Mouse (Mus musculus) cerebellum, adult 8-10 months (tissue): ENCODE results near the gene Slc5a12.

Source experiments
- DNase-seq: peaks from one replicate; pipeline ENCODE4 v3.0.0; 2022

Slc5a12 gene

DNA sequence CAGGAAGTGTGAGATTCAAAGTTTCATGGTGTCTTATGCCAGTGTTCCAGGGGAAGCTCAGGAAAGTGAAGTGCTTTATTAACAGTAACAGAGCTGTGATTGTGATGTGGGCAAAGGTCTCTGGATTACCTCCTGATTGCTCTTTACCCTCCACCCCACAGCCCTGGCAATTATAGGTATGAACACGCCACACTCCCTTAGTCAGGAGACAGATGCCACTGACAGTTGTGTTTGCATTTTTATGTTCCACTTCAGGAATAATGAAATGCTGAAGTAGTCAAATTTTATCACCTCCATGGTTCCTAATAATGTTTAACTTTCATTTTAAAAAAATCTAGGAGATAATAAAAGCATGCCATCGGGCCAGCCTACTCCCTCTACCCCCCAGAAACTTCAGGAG lies at the start of gene Slc5a12:
Gene Slc5a12, plus strand, starts transcription at position 367 of the 400 bp plus-strand sequence.
- no peak for DNase-seq

DNA sequence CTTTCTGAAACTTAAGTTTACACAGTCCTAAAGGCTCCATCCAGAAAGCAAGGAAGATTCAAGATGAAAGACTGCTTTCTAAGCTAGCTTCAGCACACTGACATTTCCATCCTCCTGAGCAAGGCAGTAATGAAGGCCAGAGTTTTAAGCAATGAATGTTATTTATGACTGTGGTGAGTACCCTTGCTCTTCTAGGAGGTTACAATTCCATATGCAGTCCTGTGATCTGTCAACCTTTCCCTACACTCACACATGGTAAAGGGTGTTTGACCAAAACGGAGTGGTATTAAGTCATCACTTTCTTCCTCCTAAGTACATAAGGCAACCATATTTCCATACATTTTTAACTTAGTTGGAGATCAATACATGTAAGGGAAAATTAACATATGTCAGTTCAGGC lies 41.0 kb upstream of the Slc5a12 start:
- DNase-seq: no peak

DNA sequence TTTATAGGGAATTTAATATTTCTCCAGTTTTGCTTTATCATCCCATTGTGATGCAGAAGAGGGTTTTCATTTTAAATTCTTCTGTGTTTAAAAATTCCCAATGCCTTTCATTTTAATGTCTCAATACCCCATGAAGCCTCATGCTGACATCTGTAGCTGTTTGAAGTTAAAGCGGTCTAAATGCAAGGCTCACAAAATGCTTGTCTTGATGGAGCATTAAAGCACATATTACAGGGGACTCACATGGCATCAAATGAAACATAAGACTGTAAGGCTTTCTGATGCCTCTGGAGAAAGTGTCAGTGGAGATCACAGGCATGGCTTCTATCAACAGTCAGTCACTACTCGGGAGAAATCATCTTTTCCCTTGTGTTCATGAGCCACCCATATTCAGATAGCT lies 34.5 kb upstream of the Slc5a12 start:
- no peak for DNase-seq

DNA sequence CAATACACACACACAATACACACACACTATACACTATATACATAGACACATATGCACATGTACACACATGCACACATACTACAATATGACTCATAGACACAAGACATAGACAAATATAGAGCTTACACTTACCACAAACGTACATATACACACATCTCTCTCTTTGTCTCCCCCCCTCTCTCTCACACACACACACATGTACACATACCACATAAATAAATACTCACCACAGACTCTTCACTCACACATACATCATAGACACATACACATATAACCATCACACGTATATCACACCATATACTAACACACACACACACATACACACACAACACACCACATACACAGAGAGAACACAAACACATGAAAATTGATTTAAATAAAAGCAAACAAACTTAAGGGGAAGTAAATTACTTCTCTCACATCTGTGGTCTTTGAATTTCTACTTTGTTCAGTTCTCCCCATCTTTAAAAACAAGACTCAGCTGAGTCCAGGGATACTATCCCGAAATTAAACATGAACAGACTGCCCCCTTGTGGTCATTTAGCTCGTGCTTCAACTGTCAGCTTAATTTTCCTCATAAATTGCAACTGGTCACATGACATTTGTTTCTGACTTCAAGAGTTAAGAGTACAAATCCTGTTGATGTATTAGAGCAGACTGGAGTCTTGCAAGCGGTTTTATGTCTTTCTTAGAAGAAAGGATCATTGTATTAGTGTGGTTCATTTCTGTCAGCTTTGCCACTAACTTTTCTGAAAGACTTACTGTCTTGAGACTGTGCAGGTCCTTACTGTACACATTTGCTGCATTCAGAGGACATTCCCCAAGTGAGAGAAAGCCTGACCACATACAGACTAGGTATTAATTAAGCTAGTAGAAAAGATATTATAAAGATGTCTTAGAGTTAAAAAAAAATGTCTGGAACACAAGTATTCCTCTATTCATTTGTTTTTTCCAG lies 32.1 kb upstream of the Slc5a12 start:
- peak; percentile 26 for DNase-seq

DNA sequence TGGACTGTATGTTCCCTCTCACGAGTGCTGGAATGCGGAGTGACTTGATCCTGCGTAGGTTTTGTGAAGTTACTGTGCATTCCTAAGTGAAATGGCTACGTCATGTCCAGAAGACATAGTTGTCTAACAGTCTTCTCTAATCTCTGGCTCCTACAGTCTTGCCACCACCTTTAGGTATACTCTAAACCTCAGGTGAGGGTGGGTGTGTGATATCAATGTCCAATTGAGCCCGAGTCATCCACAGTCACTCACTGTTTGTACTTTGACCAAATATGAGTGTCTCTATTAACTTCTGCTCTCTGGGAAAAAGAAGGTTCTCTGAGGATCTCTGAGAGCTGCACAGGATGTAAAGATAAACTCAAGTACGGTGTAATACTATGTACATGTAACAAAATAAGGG lies 10.4 kb upstream of the Slc5a12 start:
- no peak for DNase-seq

DNA sequence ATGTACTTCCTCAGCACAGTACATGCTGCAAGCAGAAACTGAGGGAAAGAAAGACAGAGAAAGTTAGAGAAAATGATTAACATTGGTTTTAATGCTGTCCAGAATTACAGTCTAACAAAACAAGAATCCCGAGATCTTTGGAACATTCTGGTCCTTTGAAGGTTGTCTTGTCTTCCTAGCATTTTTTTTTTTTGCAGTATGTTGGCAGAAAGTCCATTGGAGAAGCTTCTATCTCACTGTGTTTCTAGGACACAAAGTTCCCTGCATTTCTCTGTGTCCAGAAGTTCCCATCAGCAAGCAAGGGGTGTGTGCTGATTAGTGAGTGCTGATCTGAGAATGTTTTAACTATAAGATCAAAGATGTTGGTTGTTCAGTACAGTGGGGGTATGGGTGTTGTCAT lies 7.1 kb upstream of the Slc5a12 start:
- DNase-seq: no peak

DNA sequence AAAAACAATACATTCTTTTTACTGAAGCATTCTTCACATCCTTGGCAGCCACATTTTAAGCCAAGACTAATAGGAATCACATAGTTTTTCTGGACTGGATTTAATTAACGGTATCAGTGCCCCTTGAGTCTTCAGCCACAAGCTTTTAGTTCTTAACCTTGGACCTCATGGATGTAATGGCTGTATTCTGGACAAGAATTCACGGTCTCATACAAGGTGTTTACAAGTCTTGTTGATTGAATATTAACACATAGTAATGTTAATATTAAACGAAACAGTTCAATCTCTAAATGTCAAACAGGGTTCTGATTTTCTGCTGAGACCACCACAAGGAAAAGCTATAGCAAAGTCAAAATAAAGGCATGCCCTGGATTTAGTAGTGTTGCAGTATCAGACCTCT lies 4.8 kb upstream of the Slc5a12 start:
- no peak for DNase-seq

DNA sequence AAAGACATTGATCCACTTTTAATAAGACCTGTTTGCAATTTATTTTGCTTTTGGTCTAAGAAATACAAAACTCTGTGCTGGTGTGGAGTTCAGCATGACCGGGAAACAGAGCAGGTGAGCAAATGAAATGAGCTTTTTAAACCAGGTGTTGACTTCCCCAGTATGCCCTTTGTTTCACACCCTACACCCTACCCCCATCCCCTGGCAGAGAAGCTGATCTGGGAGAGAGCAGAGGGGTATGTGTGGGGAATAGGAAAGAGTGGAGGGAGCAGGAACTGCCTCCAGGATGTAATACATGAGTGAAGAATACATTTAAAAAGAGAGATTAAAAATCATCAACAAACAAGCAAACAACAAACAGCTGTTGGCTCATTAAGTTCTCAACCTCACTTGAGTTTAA lies 47.3 kb downstream of the Slc5a12 start:
- no peak for DNase-seq

DNA sequence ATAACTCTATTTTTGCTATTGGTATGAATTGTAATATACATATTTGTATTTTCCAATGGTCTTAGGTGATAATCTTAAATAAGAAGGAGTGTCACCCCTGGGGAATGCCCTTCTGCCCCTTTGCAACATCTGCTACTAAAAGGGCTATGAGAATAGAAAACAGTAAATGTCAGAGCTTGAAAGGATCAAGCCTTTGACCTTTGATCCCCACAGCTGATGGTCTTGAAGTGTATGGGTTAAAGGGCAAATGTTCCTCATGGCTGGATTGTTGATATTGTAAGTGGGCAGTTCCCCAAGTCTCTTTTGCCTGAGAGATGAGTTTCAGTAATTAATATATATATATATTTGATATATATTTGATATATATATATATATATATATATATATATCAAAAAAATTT lies 47.7 kb downstream of the Slc5a12 start:
- no peak for DNase-seq

DNA sequence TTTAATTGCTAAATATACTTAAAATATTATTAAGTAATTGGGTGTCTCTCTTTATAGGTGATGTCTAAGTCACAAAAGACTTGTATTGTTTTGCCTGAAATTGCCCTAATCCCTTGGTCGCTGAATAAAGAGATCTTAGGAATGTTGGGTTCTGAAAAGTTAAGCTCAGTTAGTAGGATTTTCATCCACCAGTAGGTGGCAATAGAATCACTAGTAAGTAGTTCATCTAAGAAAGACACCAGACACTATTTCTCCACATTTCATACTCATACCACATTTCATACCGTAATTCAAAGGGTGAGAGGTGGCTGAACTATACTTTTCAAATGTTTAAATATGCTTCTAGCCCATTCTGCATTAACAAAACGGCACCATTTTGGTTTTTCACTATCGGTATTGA lies 66.2 kb downstream of the Slc5a12 start:
- DNase-seq: peak; percentile 22

DNA sequence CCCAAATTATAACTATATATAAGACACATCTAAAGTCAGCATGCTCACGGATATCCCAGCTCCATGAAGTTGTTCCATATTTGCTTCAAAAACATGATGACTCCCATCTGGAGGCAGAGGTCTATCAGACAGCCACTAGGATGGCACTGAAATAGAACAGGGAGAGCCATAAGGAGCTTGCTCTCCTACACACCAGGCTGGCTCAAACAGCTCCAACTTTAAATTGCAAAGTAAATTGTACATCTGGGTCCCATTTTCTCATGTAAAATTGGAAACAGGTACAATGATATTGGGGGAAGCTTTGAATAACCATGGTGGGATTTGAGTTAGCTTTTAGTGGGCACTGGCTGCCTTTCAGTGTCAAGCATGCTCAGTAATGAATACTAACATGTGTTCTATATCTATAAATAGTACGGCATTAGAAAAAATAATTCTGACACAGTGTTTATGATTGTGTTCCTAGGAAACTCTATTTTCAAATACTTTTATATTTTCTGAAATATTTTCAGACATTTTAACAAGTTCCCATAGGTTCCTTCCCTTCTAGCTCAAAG lies 74.0 kb downstream of the Slc5a12 start:
- no peak for DNase-seq
